Mouse (Mus musculus): ENCODE measurements at regions not wholly inside any gene's neighbourhood (a gene's known extent, or its start where the extent isn't known, plus 50 kb on each side); places are given as distances from the start of the nearest gene placed in this dataset.
A peak's percentile ranks its signal among the peaks of the same experiment; 100 is the strongest.

DNA sequence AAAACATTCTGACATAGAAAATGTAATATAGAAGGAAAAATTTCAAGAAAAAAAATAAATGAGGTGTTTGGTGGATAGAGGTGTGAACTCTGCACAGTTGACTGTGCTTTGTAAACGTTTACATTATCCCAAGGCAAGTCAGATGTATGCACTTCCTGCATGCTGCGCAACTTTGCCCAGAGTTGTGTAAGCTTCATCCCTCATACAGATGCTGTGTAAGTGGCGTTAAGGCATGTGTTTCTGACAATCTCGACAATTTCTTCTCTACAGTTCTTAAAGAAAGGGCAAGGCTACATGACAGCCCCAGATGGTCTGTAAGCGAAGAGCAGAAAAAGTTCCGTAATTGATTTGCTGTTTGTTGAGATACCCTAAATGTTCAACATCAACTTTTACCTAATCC is 476.6 kb upstream of the Pitx2 start:
- DNase-seq = no peak

GRCm38 (mm10) chr3:128720276-128720675 is 479.4 kb upstream of the Pitx2 start:
- DNase-seq = no peak

GRCm38 (mm10) chr3:128719226-128719625 is 480.5 kb upstream of the Pitx2 start:
- DNase-seq = no peak

DNA sequence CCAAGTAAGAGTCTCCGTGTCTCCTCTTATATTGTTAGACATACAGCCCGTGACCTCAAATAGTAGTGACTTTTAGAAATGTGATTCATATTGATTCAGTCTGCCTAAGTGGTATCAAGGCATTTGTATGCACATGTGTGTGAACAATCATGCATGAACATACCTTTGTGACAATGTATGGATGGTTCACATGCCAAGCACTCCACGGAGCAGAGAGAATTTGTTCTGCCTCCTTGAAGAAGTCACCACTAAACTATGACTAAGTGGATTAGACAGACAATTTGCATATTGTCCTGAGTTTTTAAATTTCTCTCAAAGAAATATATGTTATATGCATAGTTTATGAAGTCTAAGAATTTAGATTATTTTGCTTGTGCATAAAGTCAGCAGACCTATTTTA is 492.4 kb upstream of the Pitx2 start:
- no peak for DNase-seq

DNA sequence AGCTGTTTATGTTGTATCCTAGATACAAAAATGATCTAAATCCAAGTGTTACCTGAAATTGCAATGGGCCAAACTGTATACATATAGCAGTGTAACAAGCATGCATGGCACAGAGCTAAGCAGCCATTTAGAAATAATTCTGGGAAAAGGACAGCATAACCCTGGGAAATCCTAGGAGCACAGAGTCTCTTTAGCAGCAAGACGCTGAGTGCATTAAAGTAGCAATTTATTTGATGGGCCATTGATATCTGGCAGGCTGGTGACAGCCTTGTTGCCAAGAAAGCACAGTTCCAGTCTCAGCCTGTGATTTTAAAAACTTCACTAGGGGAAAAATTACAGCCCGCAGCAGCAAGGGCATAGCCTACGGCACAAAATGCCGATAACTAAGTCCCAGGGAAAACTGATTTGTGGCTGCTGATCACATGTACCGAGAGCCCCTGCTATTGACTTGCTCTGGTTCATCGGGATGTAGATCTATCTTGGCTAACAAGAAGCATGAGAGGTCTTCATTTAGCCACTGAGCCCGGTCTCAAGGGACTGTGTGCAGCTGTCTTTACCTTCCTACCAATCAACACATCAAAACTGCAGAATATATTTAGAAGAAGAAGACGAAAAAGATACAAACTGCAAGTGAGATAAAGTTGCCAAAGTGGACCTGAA is 531.1 kb upstream of the Pitx2 start:
- no peak for DNase-seq

- DNase-seq = no peak
Measured at GRCm38 (mm10) chr3:128665184-128665583, 534.5 kb upstream of the Pitx2 start.

GRCm38 (mm10) chr3:128636960-128637755 is 562.5 kb upstream of the Pitx2 start:
- no peak for DNase-seq

GRCm38 (mm10) chr3:128627696-128628095 is 572.0 kb upstream of the Pitx2 start:
- DNase-seq = no peak

DNA sequence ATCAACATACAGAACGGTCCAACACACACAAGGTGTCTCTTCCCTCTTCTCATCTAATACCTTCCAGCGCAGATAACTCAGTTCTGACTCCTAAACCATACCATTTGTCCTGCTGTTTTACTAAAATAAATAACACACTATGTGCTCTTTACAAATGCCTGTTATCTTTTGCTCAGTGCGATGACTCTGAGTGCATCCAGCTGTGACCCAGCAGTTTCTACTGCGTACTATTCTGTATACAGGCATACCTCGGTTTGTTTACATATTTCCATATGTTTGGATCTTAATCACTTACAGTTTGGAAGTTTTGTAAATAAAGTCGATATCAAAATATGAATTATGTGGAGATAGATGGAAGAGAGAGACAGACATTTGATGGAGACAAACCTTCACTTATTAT is 583.0 kb upstream of the Pitx2 start:
- no peak for DNase-seq

- DNase-seq = no peak
Measured at GRCm38 (mm10) chr3:128613657-128614056, 586.0 kb upstream of the Pitx2 start.

DNA sequence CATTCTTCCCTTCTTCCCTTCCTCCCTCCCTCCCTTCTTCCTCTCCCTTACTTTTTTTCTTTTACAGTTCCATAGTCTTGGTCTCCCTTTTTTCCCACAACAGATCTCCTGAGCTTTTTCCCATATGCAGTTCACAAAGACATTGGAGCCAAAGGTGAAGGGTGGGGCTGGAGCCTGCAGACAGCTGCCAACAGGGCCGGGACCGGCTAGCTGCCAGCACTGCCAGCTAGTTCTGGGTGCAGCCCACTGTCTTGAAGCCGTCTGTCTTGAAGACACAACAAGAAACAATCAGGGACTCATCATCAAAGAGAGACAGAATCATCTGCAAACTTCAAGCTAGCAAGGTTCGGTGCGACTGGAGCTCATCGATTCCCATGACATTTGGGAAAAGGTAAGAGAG is 588.9 kb upstream of the Pitx2 start:
- DNase-seq = no peak

DNA sequence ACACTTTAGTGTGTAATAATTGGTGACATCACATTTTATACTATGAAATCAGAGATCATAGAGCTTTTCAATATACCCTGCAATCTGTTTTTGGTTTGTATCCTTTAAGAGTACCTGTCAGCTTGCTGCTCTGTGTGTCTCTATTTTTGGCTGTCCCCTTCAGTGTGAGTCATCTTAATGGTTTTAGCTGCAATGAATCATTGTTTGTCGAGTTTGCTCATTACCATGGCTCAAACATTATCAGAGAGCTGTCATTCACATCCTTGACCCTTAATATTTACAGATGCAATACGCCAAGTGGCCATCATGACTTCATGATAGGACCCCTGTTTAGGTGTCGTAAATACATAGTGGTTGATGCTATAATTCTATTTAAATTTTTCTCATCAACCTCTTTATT is 591.0 kb upstream of the Pitx2 start:
- DNase-seq = no peak

GRCm38 (mm10) chr3:128575339-128576129 is 624.1 kb upstream of the Pitx2 start:
- no peak for DNase-seq

DNA sequence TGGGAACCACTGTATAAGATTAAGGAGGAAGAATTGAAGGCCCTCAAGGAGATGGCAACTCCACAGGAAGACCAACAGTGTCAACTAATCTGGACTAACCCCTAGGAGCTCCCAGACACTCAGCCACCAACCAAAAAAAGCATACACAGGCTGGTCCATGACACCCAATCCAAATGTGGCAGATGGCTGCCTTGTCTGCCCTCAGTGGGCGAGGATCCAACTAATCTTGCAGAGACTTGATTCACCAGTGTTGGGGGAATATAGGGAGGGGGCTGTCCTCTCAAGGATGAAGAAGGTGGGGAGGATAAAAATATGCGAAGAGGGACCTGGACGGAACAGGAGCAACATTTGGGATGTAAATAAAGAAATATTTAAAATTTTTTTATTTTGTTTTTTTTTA is 629.1 kb upstream of the Pitx2 start:
- DNase-seq = no peak

DNA sequence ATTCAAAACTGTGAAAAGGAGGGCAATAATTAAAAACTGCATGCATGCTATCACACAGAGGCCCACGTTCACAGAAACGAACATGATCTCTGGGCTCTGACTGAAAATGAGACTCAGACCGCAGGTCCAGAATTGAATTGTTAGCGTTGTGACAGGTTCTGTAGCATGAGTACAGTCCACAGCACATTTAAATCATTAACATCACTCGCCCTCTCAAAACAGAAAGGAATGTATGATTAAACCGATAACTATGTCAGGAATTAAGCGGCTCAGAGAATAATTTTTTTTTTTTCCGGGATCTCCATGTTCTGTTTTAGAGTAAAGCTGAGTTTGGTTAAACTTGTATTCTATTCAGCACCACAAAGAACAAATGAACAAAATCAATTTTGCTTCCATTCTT is 634.3 kb upstream of the Pitx2 start:
- DNase-seq = no peak

DNA sequence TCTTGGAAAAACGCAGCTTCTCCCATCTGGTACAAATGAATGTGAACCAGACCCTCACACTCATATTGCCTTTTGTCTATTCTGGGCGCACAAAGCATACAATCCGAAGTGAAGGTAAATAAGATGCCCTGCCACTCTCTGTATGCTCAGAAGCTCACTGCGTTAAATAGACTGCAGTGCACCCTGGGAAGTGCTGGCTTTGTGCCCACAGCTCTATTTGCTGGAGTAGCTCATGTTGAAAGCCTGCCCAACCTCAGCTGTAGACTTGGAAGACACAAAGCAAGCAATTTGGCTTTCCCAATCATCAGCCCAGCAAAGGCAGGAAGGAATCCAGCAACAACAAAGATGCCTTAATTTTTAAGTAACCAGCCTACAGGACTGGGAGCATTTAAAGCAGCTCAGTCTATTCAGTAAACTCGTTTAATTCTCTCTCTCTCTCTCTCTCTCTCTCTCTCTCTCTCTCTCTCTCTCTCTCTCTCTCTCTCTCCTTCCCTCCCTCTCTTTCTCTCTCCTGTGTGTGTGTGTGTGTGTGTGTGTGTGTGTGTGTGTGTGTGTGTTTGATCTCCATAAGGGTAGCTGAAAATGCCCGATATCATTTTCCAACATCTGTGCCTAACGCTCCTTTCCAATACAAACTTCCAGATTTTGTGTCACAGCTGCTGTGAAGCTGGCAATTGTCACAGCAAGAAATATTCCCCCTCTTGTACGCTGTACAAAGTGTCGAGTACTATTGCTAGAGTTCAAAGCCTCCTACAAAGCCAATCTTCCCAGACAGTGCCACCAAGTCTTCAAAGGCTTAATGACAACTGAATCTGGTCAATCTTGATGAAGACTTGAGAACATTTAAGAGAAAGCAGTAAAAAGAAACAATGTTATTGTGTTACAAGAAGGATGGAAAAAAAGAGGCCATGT is 650.5 kb upstream of the Fam241a start:
- peak; percentile 87 for DNase-seq

DNA sequence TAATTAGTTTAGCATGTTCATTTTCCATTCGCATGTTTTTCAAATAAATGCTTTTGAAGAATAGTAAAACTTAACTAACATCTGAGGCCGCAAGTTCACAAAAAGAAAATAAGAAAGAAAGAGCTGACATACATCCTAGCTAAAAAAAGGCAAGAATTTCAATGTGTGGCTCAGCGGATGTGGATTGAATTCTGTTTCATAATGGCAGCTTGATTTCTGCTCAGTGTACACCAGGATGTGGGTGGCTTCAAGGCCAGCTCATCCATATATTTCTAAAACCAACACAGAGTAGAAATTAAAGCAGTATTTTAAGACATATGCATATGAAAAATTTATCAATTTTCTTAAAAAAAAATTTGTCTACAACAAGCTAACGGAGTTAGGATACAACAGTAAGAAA is 629.3 kb upstream of the Fam241a start:
- no peak for DNase-seq

- peak; percentile 79 for DNase-seq
Measured at GRCm38 (mm10) chr3:128520671-128521103, 624.6 kb upstream of the Fam241a start.

DNA sequence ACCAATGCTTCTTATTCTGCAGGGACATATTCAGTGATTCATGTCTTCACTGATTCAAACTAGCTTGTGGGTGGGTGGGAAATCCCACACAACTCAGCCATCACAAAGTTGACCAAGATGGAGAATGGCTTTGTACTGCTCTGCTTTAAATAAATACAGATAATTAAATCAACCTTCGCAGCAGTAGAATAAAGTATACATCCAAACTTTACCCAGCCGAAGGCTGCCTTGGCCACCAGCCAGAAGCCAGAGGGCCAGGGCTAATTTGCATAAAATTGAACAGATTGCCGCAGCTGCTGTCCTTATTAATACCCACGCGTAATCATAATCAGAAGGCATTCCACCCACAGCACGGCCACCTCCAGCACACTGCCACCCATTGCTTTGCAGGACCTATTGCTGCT is 623.8 kb upstream of the Fam241a start:
- DNase-seq = peak; percentile 63

DNA sequence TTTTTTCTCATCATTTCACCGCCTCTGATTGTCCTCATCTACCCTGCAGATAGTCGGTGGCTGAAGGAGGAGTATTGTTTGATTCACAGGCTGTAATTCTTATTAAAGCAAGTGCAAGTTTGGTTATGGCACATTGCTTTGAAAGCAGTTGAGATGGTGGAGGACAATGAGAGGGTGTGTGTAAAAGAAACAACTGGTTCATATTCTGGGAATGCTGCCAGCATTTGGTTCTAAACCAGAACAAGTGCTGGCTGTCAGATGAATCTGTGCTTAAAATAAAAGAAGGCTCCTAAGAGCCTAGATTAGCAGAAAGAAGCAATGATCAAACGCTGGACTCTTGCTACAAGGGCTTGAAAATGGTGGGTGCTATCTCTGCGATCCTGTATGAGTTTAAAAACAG is 622.7 kb upstream of the Fam241a start:
- peak; percentile 68 for DNase-seq

DNA sequence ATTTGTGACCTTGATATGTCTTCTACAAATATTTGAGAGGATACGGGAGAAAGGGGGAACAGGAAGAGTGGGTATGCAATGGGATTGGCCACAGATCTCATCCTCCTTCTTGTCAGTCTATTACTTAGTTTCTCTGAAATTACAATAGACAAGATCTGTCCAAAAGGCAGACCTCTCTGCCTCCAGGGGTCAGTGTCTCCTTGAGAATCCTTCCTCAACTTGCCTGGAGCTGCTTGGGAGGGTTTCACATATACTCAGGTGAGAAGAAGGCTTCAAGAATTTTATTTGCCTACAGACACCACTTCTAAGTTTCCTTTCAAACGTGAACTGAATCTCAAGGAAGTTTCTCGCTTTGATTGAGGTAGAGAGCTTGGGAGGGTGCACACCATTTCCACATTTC is 575.0 kb upstream of the Fam241a start:
- no peak for DNase-seq

DNA sequence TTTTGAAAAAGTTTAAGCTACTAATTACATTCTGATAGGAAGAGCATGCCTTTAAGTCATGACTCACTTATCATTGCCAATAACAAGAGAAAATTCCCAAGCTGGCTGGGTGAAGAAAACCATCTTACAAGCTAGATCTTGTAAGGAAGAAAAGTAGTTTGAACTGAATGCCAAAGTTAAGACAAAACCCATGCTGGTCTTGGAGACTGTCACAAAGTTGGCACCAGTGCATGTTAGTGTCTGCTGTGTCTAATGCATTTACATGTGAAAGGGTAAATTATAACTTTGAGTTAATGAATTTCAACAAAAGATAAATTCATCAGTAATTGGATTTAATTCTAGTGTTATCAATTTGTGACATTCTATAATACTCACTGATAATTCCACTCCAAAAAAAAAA is 533.6 kb upstream of the Fam241a start:
- no peak for DNase-seq

DNA sequence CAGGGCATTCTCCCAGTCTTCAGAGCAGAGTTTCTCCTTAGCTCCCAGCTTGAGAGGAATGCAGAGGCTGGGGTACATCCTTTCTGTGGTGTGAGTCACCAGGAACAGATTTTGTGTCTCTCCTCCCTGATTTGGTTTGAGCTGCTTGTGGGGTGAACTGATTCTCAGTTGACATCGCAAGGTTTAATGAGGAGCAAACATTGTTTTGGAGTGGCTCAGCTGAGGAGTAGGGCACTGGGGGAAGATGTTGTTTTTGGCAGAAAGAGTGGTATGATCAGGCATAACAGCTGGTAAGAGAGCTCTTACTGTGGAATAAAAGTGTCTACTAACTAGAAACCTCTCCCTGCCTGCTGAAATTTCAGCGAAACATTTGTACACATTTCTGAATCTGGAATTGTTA is 519.4 kb upstream of the Fam241a start:
- no peak for DNase-seq
